Mouse (Mus musculus) liver, embryonic 11.5 days (tissue): ENCODE measurements around the gene Scn1b. TPM values are rescaled to one million over a fixed set of nuclear protein-coding genes. Genes with fewer than 3 reads are reported as not detected.

Experiments used
- ATAC-seq: fragments of 200-750 bp; cut with Nextera tagmentation; replicated peaks from 2 replicates; pipeline ENCODE4 v1.8.0; 2017; ENCODE audit warnings: moderate number of reproducible peaks, mild to moderate bottlenecking, moderate TSS enrichment, moderate library complexity; ENCODE audit not compliant: low FRiP score
- DNase-seq: peaks from one replicate; pipeline ENCODE4 v3.0.0-alpha.2; 2017; ENCODE audit warnings: low spot score
- H3K27ac ChIP-seq: fragments of 300-500 bp; sonication (generic); 2 replicates; pipeline ENCODE4 v1.5.1; 2014; ENCODE audit warnings: mild to moderate bottlenecking, low read depth, low read length, control low read depth
- H3K27me3 ChIP-seq: fragments of 300-500 bp; sonication (generic); replicated peaks from 2 replicates; pipeline ENCODE4 v1.6.1; 2014; ENCODE audit warnings: low read length, mixed read lengths; ENCODE audit not compliant: control insufficient read depth, insufficient read depth
- H3K36me3 ChIP-seq: fragments of 300-500 bp; sonication (generic); 2 replicates; pipeline ENCODE4 v1.6.1; 2014; ENCODE audit warnings: mild to moderate bottlenecking, low read length, moderate library complexity, mixed read lengths; ENCODE audit not compliant: control insufficient read depth, insufficient read depth
- H3K4me1 ChIP-seq: fragments of 300-500 bp; sonication (generic); replicated peaks from 2 replicates; pipeline ENCODE4 v1.6.1; 2014; ENCODE audit warnings: low read length, mixed read lengths; ENCODE audit not compliant: control insufficient read depth, insufficient read depth
- H3K4me2 ChIP-seq: fragments of 300-500 bp; sonication (generic); 2 replicates; pipeline ENCODE4 v1.6.1; 2014; ENCODE audit warnings: mild to moderate bottlenecking, control low read depth, moderate library complexity
- H3K4me3 ChIP-seq: fragments of 300-500 bp; sonication (generic); 2 replicates; pipeline ENCODE4 v1.5.1; 2014; ENCODE audit warnings: low read depth, low read length, control low read depth
- H3K9ac ChIP-seq: fragments of 300-500 bp; sonication (generic); 2 replicates; pipeline ENCODE4 v1.6.1; 2014; ENCODE audit warnings: low read depth, low read length, control low read depth
- H3K9me3 ChIP-seq: fragments of 300-500 bp; sonication (generic); 2 replicates; pipeline ENCODE4 v1.6.1; 2016; ENCODE audit warnings: low read length, inconsistent platforms, mixed read lengths; ENCODE audit not compliant: control insufficient read depth
- WGBS: fragments of 180-500 bp; shearing (Covaris S2); extraction: QIAGEN DNeasy Blood & Tissue Kit; methylation state at CpG from one replicate; pipeline ENCODE4 v1.1.7; 2014; 5-methylcytosine and 5-hydroxymethylcytosine counted together
- polyA plus RNA-seq: library from polyadenylated mRNA; unstranded; fragments of >200 nt; fragmentation: Nextera tagmentation; extraction: Ambion mirVana; gene quantifications from 2 replicates; pipeline ENCODE4 v1.2.1, GENCODE M21; 2014

The Scn1b gene
- polyA plus RNA-seq, 1 experiment from 2014 or later, result 1.0 TPM

- 12% methylated on average over 17 of the region's 17 CpGs for WGBS
- ATAC-seq (peak; percentile 67), DNase-seq (peak; percentile 60)
- H3K9me3 ChIP-seq, result no peaks in the 10 kb centered on the region
- no peaks in the 10 kb centered on the region for H3K36me3 ChIP-seq
- peak overlapping the region; percentile 52 for H3K4me2 ChIP-seq
- peak overlapping the region; percentile 41; the same call in 1 of the 2 replicates for H3K4me3 ChIP-seq
- peaks cover 34% of the 10 kb centered on the region for H3K4me1 ChIP-seq
- no peaks in the 10 kb centered on the region for H3K27me3 ChIP-seq
- peak overlapping the region; percentile 17; the same call in 1 of the 2 replicates for H3K9ac ChIP-seq
- H3K27ac ChIP-seq, result peak overlapping the region; percentile 85
Measured at GRCm38 (mm10) chr7:31115587-31116043, 11.2 kb downstream of the Scn1b start.

- Histone ChIP-seq H3K9ac (peak within 1 kb of the TSS; percentile 17; the same call in 1 of the 2 replicates), H3K4me2 (peak within 1 kb of the TSS; percentile 52), H3K4me1 (peaks cover 34% of the 10 kb centered on the region), H3K27ac (peak within 1 kb of the TSS; percentile 85), H3K27me3 (no peaks in the 10 kb centered on the region), H3K4me3 (peak within 1 kb of the TSS; percentile 41), H3K36me3 (no peaks in the 10 kb centered on the region), H3K9me3 (no peaks in the 10 kb centered on the region)
- DNase-seq, result peak; percentile 52
- WGBS, result 19% methylated on average over 14 of the region's 15 CpGs
- ATAC-seq, result peak; percentile 56
Measured at GRCm38 (mm10) chr7:31115182-31115581, 11.6 kb downstream of the Scn1b start, which contains the start of gene Hpn. Gene Hpn (minus strand): TSS chr7:31115290.

- Histone ChIP-seq H3K4me2 (peak overlapping the region; percentile 52), H3K27me3 (no peaks in the 10 kb centered on the region), H3K4me3 (peak overlapping the region; percentile 41), H3K9me3 (no peaks in the 10 kb centered on the region), H3K27ac (peak overlapping the region; percentile 85), H3K9ac (0 out of 2 replicates have a peak overlapping the region, but pooled peaks have one; percentile 7), H3K4me1 (peaks cover 34% of the 10 kb centered on the region), H3K36me3 (no peaks in the 10 kb centered on the region)
- WGBS, result 60% methylated on average over 10 of the region's 10 CpGs
- ATAC-seq (no peak), DNase-seq (no peak)
Measured at GRCm38 (mm10) chr7:31114646-31115045, 12.2 kb downstream of the Scn1b start.

GRCm38 (mm10) chr7:31113800-31114199, 13.0 kb downstream of the Scn1b start:
- Histone ChIP-seq H3K4me1 (peaks cover 39% of the 10 kb centered on the region), H3K4me3 (no peak overlapping the region)

GRCm38 (mm10) chr7:31112036-31112435, 14.8 kb downstream of the Scn1b start:
- no peak for DNase-seq
- Histone ChIP-seq H3K9ac (no peak overlapping the region), H3K27ac (no peak overlapping the region), H3K4me1 (peaks cover 39% of the 10 kb centered on the region), H3K4me2 (no peak overlapping the region), H3K4me3 (no peak overlapping the region), H3K36me3 (no peaks in the 10 kb centered on the region; the same call in 1 of the 2 replicates), H3K9me3 (no peaks in the 10 kb centered on the region), H3K27me3 (no peaks in the 10 kb centered on the region)
- no peak for ATAC-seq
- WGBS, result 16% methylated on average over 4 of the region's 4 CpGs

More at GRCm38 (mm10) chr7:31113800-31114199, 13.0 kb downstream of the Scn1b start:
- DNase-seq, result no peak
- H3K36me3 ChIP-seq, result no peaks in the 10 kb centered on the region
- WGBS, result 64% methylated on average over 6 of the region's 6 CpGs
- peak overlapping the region; percentile 52 for H3K4me2 ChIP-seq
- no peak overlapping the region for H3K27ac ChIP-seq
- no peak for ATAC-seq
- no peaks in the 10 kb centered on the region for H3K27me3 ChIP-seq
- H3K9ac ChIP-seq, result no peak overlapping the region
- no peaks in the 10 kb centered on the region for H3K9me3 ChIP-seq

GRCm38 (mm10) chr7:31110861-31111385, 15.9 kb downstream of the Scn1b start:
- H3K4me2 ChIP-seq, result no peak overlapping the region
- no peak for DNase-seq
- WGBS, result 58% methylated on average over 15 of the region's 15 CpGs
- no peaks in the 10 kb centered on the region for H3K27me3 ChIP-seq
- ATAC-seq, result no peak
- no peaks in the 10 kb centered on the region for H3K9me3 ChIP-seq
- H3K4me1 ChIP-seq, result peaks cover 34% of the 10 kb centered on the region
- no peak overlapping the region for H3K9ac ChIP-seq
- no peak overlapping the region for H3K4me3 ChIP-seq
- no peaks in the 10 kb centered on the region; the same call in 1 of the 2 replicates for H3K36me3 ChIP-seq
- H3K27ac ChIP-seq, result 0 out of 2 replicates have a peak overlapping the region, but pooled peaks have one; percentile 19

GRCm38 (mm10) chr7:31109796-31110195, 17.0 kb downstream of the Scn1b start:
- Histone ChIP-seq H3K4me2 (no peak overlapping the region), H3K27ac (no peak overlapping the region), H3K4me1 (peaks cover 24% of the 10 kb centered on the region), H3K27me3 (no peaks in the 10 kb centered on the region), H3K4me3 (no peak overlapping the region), H3K36me3 (no peaks in the 10 kb centered on the region; the same call in 1 of the 2 replicates), H3K9me3 (no peaks in the 10 kb centered on the region), H3K9ac (no peak overlapping the region)
- WGBS, result 81% methylated on average over 5 of the region's 5 CpGs
- ATAC-seq (no peak), DNase-seq (no peak)

GRCm38 (mm10) chr7:31109091-31109490, 17.7 kb downstream of the Scn1b start:
- 50% methylated on average over 6 of the region's 7 CpGs for WGBS
- no peaks in the 10 kb centered on the region; the same call in 1 of the 2 replicates for H3K36me3 ChIP-seq
- ATAC-seq, result no peak
- no peaks in the 10 kb centered on the region for H3K9me3 ChIP-seq
- no peaks in the 10 kb centered on the region for H3K27me3 ChIP-seq
- no peak overlapping the region for H3K4me3 ChIP-seq
- DNase-seq, result no peak
- H3K4me2 ChIP-seq, result no peak overlapping the region
- H3K4me1 ChIP-seq, result peaks cover 24% of the 10 kb centered on the region
- no peak overlapping the region for H3K27ac ChIP-seq
- H3K9ac ChIP-seq, result no peak overlapping the region

GRCm38 (mm10) chr7:31107781-31108180, 19.0 kb downstream of the Scn1b start:
- Histone ChIP-seq H3K9me3 (no peaks in the 10 kb centered on the region), H3K27me3 (peaks cover 6% of the 10 kb centered on the region; the same call in 1 of the 2 replicates), H3K36me3 (no peaks in the 10 kb centered on the region; the same call in 1 of the 2 replicates), H3K27ac (no peak overlapping the region), H3K4me1 (peaks cover 21% of the 10 kb centered on the region), H3K4me3 (no peak overlapping the region), H3K9ac (no peak overlapping the region), H3K4me2 (no peak overlapping the region)
- 84% methylated on average over 11 of the region's 11 CpGs for WGBS
- DNase-seq, result no peak
- ATAC-seq, result no peak
